In the genomic region with DNA sequence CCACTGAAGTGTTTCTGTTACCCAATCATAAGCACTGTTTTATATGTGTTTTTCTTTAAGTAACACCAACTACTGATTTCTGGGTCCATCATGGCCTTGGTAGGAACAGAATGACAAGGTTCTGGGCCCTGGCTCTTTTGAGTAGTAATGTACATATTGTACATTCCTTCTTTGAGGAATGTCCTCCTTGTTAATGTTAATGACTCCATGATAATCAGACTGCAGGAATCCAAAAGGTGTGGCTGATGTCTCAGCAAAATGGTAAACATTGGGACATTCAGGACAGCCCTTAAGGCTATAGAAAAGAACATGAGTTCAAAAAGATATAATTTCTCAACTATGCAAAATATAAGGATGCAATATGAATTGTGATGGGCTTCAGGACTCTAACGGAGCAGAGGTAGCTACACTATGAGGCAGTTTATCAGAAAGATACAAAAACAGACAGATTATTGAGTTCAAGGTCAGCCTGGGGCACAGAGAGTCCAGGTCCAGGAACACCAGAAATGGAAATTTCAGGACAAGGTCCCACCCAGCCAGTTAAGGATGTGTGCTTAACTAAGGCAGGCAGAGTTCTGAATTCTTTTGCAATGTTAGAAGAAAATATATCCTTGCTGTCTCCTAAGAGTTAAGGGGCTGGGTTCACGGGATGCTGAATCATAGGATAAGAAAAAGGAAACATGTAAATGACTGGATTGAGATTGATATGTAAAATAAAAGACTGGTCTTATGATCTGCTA, we compare ENCODE assay signal across 31 mouse cellular contexts. TPM values are rescaled to one million over a fixed set of nuclear protein-coding genes. Genes with fewer than 3 reads are reported as not detected.
"Had no signal": no experiment of that assay in that cellular context is flagged by ENCODE, and none has a peak within 500 bp of the region (broad histone marks: within the 10 kb centered on the region; RNA-seq: fewer than 3 reads in every experiment).

No protein-coding gene starts in this region.

- H3K4me2 ChIP-seq: limb, embryonic 12.5 days; limb, embryonic 15.5 days; liver, embryonic 11.5 days; lung, embryonic 14.5 days; midbrain, embryonic 11.5 days; neural tube, embryonic 12.5 days; neural tube, embryonic 15.5 days; stomach, embryonic 15.5 days had no signal

- ATAC-seq: liver, postnatal 0 days had no signal

- H3K27me3 ChIP-seq: limb, embryonic 12.5 days; limb, embryonic 15.5 days; neural tube, embryonic 12.5 days; neural tube, embryonic 15.5 days; stomach, embryonic 15.5 days had no signal

- H3K4me3 ChIP-seq: layer of hippocampus, adult 2 months; limb, embryonic 12.5 days; limb, embryonic 15.5 days; neural tube, embryonic 12.5 days; neural tube, embryonic 15.5 days; stomach, embryonic 15.5 days had no signal

- H3K4me1 ChIP-seq: neural tube, embryonic 12.5 days; neural tube, embryonic 15.5 days; stomach, embryonic 15.5 days had no signal

- H3K27ac ChIP-seq: kidney, postnatal 0 days; layer of hippocampus, adult 2 months; limb, embryonic 12.5 days; limb, embryonic 15.5 days; liver, embryonic 14.5 days; neural tube, embryonic 12.5 days; neural tube, embryonic 15.5 days; stomach, embryonic 15.5 days had no signal

- H3K9ac ChIP-seq: limb, embryonic 12.5 days; limb, embryonic 15.5 days; liver, embryonic 14.5 days; liver, postnatal 0 days; lung, embryonic 14.5 days; neural tube, embryonic 12.5 days; neural tube, embryonic 15.5 days; stomach, embryonic 15.5 days had no signal

- DNase-seq: kidney, adult 2 months; kidney, postnatal 25 days; layer of hippocampus, adult 9-11 months; layer of hippocampus, postnatal 36 days; left cerebral cortex, postnatal 4 days; liver, postnatal 0 days; lung, embryonic 14.5 days; lung, postnatal 10 days; lung, postnatal 4 days; midbrain, embryonic 14.5 days; right cerebral cortex, adult 18-20 months; right cerebral cortex, postnatal 14 days; right cerebral cortex, postnatal 4 days; thymus, postnatal 25 days had no signal

- H3K36me3 ChIP-seq: limb, embryonic 12.5 days; limb, embryonic 15.5 days; neural tube, embryonic 12.5 days; neural tube, embryonic 15.5 days; stomach, embryonic 15.5 days had no signal

- H3K9me3 ChIP-seq: limb, embryonic 12.5 days; limb, embryonic 15.5 days; neural tube, embryonic 12.5 days; neural tube, embryonic 15.5 days; stomach, embryonic 15.5 days had no signal

RNA-seq across cellular contexts. Expression of a gene that starts 28.7 kb away (rescaled TPM):
- total RNA-seq: layer of hippocampus, adult 2 months; layer of hippocampus, postnatal 36 days; left cerebral cortex, postnatal 14 days; left cerebral cortex, postnatal 4 days; megakaryocyte progenitor cell, adult 5-6 weeks; megakaryocyte-erythroid progenitor cell, adult 5-6 weeks; midbrain, postnatal 0 days had no signal
- polyA plus RNA-seq: kidney, adult 2 months; kidney, embryonic 14.5 days; kidney, postnatal 0 days; large intestine, adult 2 months; limb, embryonic 12.5 days; limb, embryonic 15.5 days; liver, embryonic 11.5 days; liver, embryonic 14.5 days; liver, postnatal 0 days; lung, embryonic 14.5 days; midbrain, embryonic 11.5 days; midbrain, embryonic 14.5 days; midbrain, postnatal 0 days; neural tube, embryonic 12.5 days; neural tube, embryonic 15.5 days; stomach, embryonic 15.5 days; thymus, postnatal 0 days had no signal
